Mouse (Mus musculus) neural tube, embryonic 15.5 days (tissue): ENCODE measurements at regions not wholly inside any gene's neighbourhood (a gene's known extent, or its start where the extent isn't known, plus 50 kb on each side); places are given as distances from the start of the nearest gene placed in this dataset.
"Not testable (repeated sequence)": the region's sequence is repeated elsewhere in the genome, so short reads cannot be mapped to it uniquely, and the experiment has no call there.

Source experiments
- ATAC-seq: fragments of 200-750 bp; cut with Nextera tagmentation; 2 replicates; pipeline ENCODE4 v1.8.0; 2017; ENCODE audit warnings: mild to moderate bottlenecking, moderate TSS enrichment, moderate library complexity; ENCODE audit not compliant: low FRiP score
- H3K27ac ChIP-seq: fragments of 300-500 bp; sonication (generic); replicated peaks from 2 replicates; pipeline ENCODE4 v1.5.1; 2015; ENCODE audit warnings: mild to moderate bottlenecking, inconsistent platforms
- H3K27me3 ChIP-seq: fragments of 300-500 bp; sonication (generic); replicated peaks from 2 replicates; pipeline ENCODE4 v1.6.1; 2015; ENCODE audit warnings: inconsistent platforms
- H3K36me3 ChIP-seq: fragments of 300-500 bp; sonication (generic); 2 replicates; pipeline ENCODE4 v1.6.1; 2015; ENCODE audit warnings: inconsistent platforms
- H3K4me1 ChIP-seq: fragments of 300-500 bp; sonication (generic); 2 replicates; pipeline ENCODE4 v1.6.1; 2015; ENCODE audit warnings: inconsistent platforms
- H3K4me2 ChIP-seq: fragments of 300-500 bp; sonication (generic); 2 replicates; pipeline ENCODE4 v1.6.1; 2015; ENCODE audit warnings: inconsistent platforms, mild to moderate bottlenecking, moderate library complexity
- H3K4me3 ChIP-seq: fragments of 300-500 bp; sonication (generic); replicated peaks from 2 replicates; pipeline ENCODE4 v1.5.1; 2015; ENCODE audit warnings: mild to moderate bottlenecking, inconsistent platforms
- H3K9ac ChIP-seq: fragments of 300-500 bp; sonication (generic); replicated peaks from 2 replicates; pipeline ENCODE4 v1.6.1; 2015; ENCODE audit warnings: mild to moderate bottlenecking, inconsistent platforms
- H3K9me3 ChIP-seq: fragments of 300-500 bp; sonication (generic); replicated peaks from 2 replicates; pipeline ENCODE4 v1.6.1; 2016; ENCODE audit warnings: inconsistent platforms
- WGBS: fragments of 180-500 bp; shearing (Covaris S2); methylation state at CpG from one replicate; pipeline ENCODE4 v1.1.7; 2015; ENCODE audit warnings: mixed read lengths; 5-methylcytosine and 5-hydroxymethylcytosine counted together

- ATAC-seq: no peak
Measured at GRCm38 (mm10) chr4:81669181-81669580, 226.6 kb upstream of the Mpdz start.

GRCm38 (mm10) chr4:81661096-81661495 is 218.5 kb upstream of the Mpdz start:
- no peaks in the 10 kb centered on the region for H3K27me3 ChIP-seq
- no peak overlapping the region for H3K4me3 ChIP-seq
- no peaks in the 10 kb centered on the region for H3K9me3 ChIP-seq
- no peak overlapping the region for H3K9ac ChIP-seq
- no peaks in the 10 kb centered on the region for H3K36me3 ChIP-seq
- ATAC-seq: no peak
- no peaks in the 10 kb centered on the region for H3K4me1 ChIP-seq
- H3K27ac ChIP-seq: no peak overlapping the region
- H3K4me2 ChIP-seq: no peak overlapping the region

More at GRCm38 (mm10) chr4:81669181-81669580, 226.6 kb upstream of the Mpdz start:
- Histone ChIP-seq H3K36me3 (no peaks in the 10 kb centered on the region), H3K4me1 (peaks cover 4% of the 10 kb centered on the region; the same call in 1 of the 2 replicates), H3K27ac (no peak overlapping the region), H3K9ac (no peak overlapping the region), H3K9me3 (no peaks in the 10 kb centered on the region), H3K27me3 (no peaks in the 10 kb centered on the region), H3K4me2 (no peak overlapping the region), H3K4me3 (no peak overlapping the region)
- WGBS: 14% methylated on average over 3 of the region's 3 CpGs

- H3K27ac ChIP-seq: no peak overlapping the region
- no peak overlapping the region for H3K4me3 ChIP-seq
- no peak overlapping the region for H3K9ac ChIP-seq
- H3K4me2 ChIP-seq: no peak overlapping the region
- no peaks in the 10 kb centered on the region for H3K27me3 ChIP-seq
- H3K36me3 ChIP-seq: no peaks in the 10 kb centered on the region
- ATAC-seq: no peak
- peaks cover 12% of the 10 kb centered on the region; the same call in 1 of the 2 replicates for H3K4me1 ChIP-seq
- no peaks in the 10 kb centered on the region for H3K9me3 ChIP-seq
- WGBS: 22% methylated on average over 3 of the region's 3 CpGs
Measured at GRCm38 (mm10) chr4:81628496-81628828, 185.8 kb upstream of the Mpdz start.

- Histone ChIP-seq H3K9me3 (no peaks in the 10 kb centered on the region), H3K4me1 (peaks cover 12% of the 10 kb centered on the region; the same call in 1 of the 2 replicates), H3K36me3 (no peaks in the 10 kb centered on the region), H3K4me2 (0 out of 2 replicates have a peak overlapping the region, but pooled peaks have one; percentile 1), H3K4me3 (no peak overlapping the region), H3K27ac (no peak overlapping the region), H3K9ac (no peak overlapping the region), H3K27me3 (no peaks in the 10 kb centered on the region)
- ATAC-seq: no peak
- 15% methylated on average over 12 of the region's 12 CpGs for WGBS
Measured at GRCm38 (mm10) chr4:81627714-81628495, 185.3 kb upstream of the Mpdz start.

- Histone ChIP-seq H3K4me3 (no peak overlapping the region), H3K36me3 (no peaks in the 10 kb centered on the region), H3K27me3 (no peaks in the 10 kb centered on the region), H3K4me1 (peaks cover 12% of the 10 kb centered on the region; the same call in 1 of the 2 replicates), H3K9ac (no peak overlapping the region), H3K27ac (no peak overlapping the region), H3K4me2 (no peak overlapping the region), H3K9me3 (no peaks in the 10 kb centered on the region)
- WGBS: 46% methylated on average over 10 of the region's 10 CpGs
- no peak for ATAC-seq
Measured at GRCm38 (mm10) chr4:81625348-81625934, 182.8 kb upstream of the Mpdz start.

GRCm38 (mm10) chr4:81624111-81624510 is 181.5 kb upstream of the Mpdz start:
- no peaks in the 10 kb centered on the region for H3K27me3 ChIP-seq
- H3K9me3 ChIP-seq: no peaks in the 10 kb centered on the region
- H3K9ac ChIP-seq: no peak overlapping the region
- no peak for ATAC-seq
- H3K4me2 ChIP-seq: no peak overlapping the region
- no peaks in the 10 kb centered on the region for H3K36me3 ChIP-seq
- H3K27ac ChIP-seq: no peak overlapping the region
- no peak overlapping the region for H3K4me3 ChIP-seq
- 90% methylated on average over 4 of the region's 4 CpGs for WGBS
- peaks cover 12% of the 10 kb centered on the region; the same call in 1 of the 2 replicates for H3K4me1 ChIP-seq

GRCm38 (mm10) chr4:81621391-81622137 is 178.9 kb upstream of the Mpdz start:
- WGBS: 74% methylated on average over 8 of the region's 8 CpGs
- Histone ChIP-seq H3K9me3 (no peaks in the 10 kb centered on the region), H3K27ac (no peak overlapping the region), H3K36me3 (no peaks in the 10 kb centered on the region), H3K4me1 (no peaks in the 10 kb centered on the region), H3K27me3 (no peaks in the 10 kb centered on the region), H3K4me2 (no peak overlapping the region), H3K4me3 (no peak overlapping the region), H3K9ac (no peak overlapping the region)
- ATAC-seq: no peak

- Histone ChIP-seq H3K27me3 (no peaks in the 10 kb centered on the region), H3K4me2 (no peak overlapping the region), H3K9me3 (no peaks in the 10 kb centered on the region), H3K4me1 (no peaks in the 10 kb centered on the region), H3K36me3 (no peaks in the 10 kb centered on the region), H3K9ac (no peak overlapping the region), H3K4me3 (no peak overlapping the region), H3K27ac (no peak overlapping the region)
- WGBS: 55% methylated on average over 5 of the region's 5 CpGs
- no peak for ATAC-seq
Measured at GRCm38 (mm10) chr4:81617191-81617590, 174.6 kb upstream of the Mpdz start.

- 86% methylated on average over 2 of the region's 2 CpGs for WGBS
- no peaks in the 10 kb centered on the region for H3K27me3 ChIP-seq
- H3K36me3 ChIP-seq: no peaks in the 10 kb centered on the region
- H3K9me3 ChIP-seq: no peaks in the 10 kb centered on the region
- no peak for ATAC-seq
- H3K4me2 ChIP-seq: no peak overlapping the region
- no peaks in the 10 kb centered on the region for H3K4me1 ChIP-seq
- H3K9ac ChIP-seq: no peak overlapping the region
- H3K27ac ChIP-seq: no peak overlapping the region
- no peak overlapping the region for H3K4me3 ChIP-seq
Measured at GRCm38 (mm10) chr4:81611191-81611590, 168.6 kb upstream of the Mpdz start.

- no peaks in the 10 kb centered on the region for H3K9me3 ChIP-seq
Measured at GRCm38 (mm10) chr4:81600396-81600795, 157.8 kb upstream of the Mpdz start.

GRCm38 (mm10) chr4:81597390-81597789 is 154.8 kb upstream of the Mpdz start:
- no peak overlapping the region for H3K4me2 ChIP-seq
- no peaks in the 10 kb centered on the region for H3K27me3 ChIP-seq
- no peaks in the 10 kb centered on the region for H3K9me3 ChIP-seq
- 84% methylated on average over 4 of the region's 4 CpGs for WGBS
- no peak overlapping the region for H3K27ac ChIP-seq
- H3K36me3 ChIP-seq: no peaks in the 10 kb centered on the region
- H3K9ac ChIP-seq: no peak overlapping the region
- no peak overlapping the region for H3K4me3 ChIP-seq
- no peaks in the 10 kb centered on the region for H3K4me1 ChIP-seq
- ATAC-seq: no peak

More at GRCm38 (mm10) chr4:81600396-81600795, 157.8 kb upstream of the Mpdz start:
- Histone ChIP-seq H3K27me3 (no peaks in the 10 kb centered on the region), H3K27ac (no peak overlapping the region), H3K4me1 (no peaks in the 10 kb centered on the region), H3K4me2 (no peak overlapping the region), H3K9ac (no peak overlapping the region), H3K4me3 (no peak overlapping the region), H3K36me3 (no peaks in the 10 kb centered on the region)
- ATAC-seq: no peak
- 97% methylated on average over 5 of the region's 5 CpGs for WGBS

GRCm38 (mm10) chr4:81593431-81593830 is 150.8 kb upstream of the Mpdz start:
- H3K36me3 ChIP-seq, H3K27ac ChIP-seq, H3K4me2 ChIP-seq, H3K4me3 ChIP-seq, H3K27me3 ChIP-seq, H3K9me3 ChIP-seq, H3K4me1 ChIP-seq, ATAC-seq, H3K9ac ChIP-seq: not testable (repeated sequence)
- WGBS: 90% methylated on average over 3 of the region's 3 CpGs
